Mouse (Mus musculus): ENCODE measurements around the gene Fam120b. TPM values are rescaled to one million over a fixed set of nuclear protein-coding genes. Genes with fewer than 3 reads are reported as not detected.

Fam120b gene
- polyA plus RNA-seq (2012; rRNA removed): 16.9 and 18.1 TPM in 2 replicates

DNA sequence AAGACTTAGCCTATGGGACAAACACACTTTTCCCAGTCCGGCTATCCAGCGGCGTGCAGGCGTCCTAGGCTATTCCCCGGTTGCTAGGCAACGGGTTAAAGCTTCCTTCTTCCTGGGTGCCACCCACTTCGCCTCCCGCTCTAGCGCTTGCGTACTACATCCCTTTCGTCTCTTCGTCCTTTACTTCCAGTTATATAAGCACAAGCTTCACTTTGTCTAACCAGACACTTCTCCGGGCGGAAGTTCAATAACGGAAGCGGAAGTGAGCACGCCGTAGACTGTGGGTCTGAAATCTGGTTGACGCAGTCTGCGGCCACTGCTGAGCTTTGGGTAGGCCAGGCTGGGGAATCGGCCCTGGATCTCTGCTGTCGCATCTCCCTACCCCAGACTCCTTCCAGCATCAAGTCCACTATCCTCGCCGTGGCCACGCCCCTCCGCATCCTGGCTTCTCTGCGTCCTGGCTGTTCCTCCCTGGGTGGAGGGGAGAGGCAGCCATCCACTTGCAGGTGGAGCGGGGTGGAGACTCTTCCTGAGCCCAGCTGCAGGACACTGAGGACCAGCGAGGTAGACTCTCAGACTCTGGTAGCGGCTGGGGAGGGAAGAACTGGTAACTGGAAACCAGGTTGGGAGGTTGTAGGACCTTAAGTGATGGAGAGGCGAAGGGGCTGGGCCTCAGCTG lies at the start of gene Fam120b:
Fam120b (plus strand) TSS at position 206 of the 679 bp plus-strand sequence.
- peak; percentile 52 for DNase-seq (ENCODE audit: low spot score)

DNA sequence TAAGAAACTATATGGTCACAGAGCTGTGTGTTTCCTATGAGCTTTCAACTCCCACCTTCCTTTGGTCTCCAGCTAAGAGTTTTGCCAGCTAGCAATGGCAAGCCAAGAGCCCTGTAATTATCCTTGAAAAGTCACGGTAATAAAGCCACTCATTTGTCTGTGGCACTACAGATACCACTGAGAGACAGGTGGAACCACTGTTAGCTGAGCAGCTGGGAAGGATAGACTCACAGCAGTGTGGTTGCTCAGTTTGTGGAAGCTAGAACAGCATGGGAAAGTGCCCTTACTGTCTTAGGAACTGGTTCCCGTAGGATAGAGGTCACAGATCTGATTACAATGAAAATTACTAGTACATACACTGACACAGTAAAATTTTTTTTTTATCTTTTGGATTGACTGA lies 45.9 kb upstream of the Fam120b start:
- DNase-seq (ENCODE audit: low spot score): no peak

DNA sequence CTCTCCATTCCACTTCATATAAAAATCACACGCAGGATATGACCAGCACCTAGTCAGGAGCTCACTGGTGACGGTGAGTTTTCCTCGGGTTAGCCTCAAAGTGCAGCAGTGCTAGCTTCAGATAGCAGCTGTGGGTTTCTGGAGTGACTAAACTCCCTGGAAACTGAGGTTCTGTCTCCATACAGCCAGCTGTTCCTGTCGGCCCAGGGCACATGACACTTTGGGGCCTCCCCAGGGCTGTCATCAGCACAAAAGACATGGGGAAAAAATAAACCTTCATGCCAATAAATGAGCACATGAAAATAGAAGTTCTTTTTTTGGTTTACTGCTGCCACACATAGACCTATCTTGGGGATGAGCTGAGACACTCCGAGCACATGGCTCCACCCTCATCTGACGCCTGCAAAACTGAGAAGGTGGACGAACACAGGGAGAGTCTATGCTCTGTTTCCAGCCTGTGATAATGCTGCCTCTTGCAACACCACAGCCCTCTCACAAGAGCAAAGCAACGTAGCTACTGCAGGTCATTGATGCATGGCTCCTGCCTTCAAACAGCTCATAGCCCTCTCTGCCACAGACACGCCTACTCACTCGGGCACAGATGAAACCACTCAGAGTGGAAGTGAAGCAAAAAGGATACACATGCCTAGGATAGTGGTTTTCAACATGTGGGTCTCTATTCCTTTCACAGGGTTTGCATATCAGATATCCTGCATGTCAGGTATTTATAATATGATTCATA lies 43.0 kb upstream of the Fam120b start:
- DNase-seq (ENCODE audit: low spot score): no peak

GRCm38 (mm10) chr17:15354006-15354405 lies 42.0 kb upstream of the Fam120b start:
- DNase-seq (ENCODE audit: low spot score): no peak

- DNase-seq (ENCODE audit: low spot score): no peak
Observed at GRCm38 (mm10) chr17:15355072-15355471, 40.9 kb upstream of the Fam120b start.

DNA sequence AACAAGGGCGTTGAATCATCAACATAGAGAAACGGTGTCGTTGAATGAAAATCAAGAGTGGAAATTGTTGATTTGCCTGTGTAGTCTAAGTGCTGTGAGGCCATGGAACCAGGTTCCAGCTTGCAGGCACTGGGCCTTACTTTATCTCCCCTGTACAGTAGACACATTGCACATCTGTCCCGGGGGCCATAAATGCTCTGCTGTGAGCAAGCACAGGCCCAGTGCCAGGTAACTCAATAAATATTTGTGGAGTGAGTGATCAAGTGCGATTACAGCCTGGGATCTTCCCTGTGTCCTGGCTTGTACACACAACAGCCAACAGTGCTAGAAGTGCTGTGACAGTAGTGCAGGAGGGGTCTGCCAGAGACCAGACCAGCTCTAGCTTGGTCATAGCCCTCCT lies 39.5 kb upstream of the Fam120b start:
- DNase-seq (ENCODE audit: low spot score): no peak

- DNase-seq (ENCODE audit: low spot score): no peak
Observed at GRCm38 (mm10) chr17:15357071-15357470, 38.9 kb upstream of the Fam120b start.

GRCm38 (mm10) chr17:15363656-15364055 lies 32.3 kb upstream of the Fam120b start:
- no peak for DNase-seq (ENCODE audit: low spot score)

GRCm38 (mm10) chr17:15365650-15366049 lies 30.4 kb upstream of the Fam120b start:
- no peak for DNase-seq (ENCODE audit: low spot score)

- no peak for DNase-seq (ENCODE audit: low spot score)
Observed at GRCm38 (mm10) chr17:15370401-15370800, 25.6 kb upstream of the Fam120b start.

GRCm38 (mm10) chr17:15371967-15372835 lies 23.8 kb upstream of the Fam120b start:
- no peak for DNase-seq (ENCODE audit: low spot score)

DNA sequence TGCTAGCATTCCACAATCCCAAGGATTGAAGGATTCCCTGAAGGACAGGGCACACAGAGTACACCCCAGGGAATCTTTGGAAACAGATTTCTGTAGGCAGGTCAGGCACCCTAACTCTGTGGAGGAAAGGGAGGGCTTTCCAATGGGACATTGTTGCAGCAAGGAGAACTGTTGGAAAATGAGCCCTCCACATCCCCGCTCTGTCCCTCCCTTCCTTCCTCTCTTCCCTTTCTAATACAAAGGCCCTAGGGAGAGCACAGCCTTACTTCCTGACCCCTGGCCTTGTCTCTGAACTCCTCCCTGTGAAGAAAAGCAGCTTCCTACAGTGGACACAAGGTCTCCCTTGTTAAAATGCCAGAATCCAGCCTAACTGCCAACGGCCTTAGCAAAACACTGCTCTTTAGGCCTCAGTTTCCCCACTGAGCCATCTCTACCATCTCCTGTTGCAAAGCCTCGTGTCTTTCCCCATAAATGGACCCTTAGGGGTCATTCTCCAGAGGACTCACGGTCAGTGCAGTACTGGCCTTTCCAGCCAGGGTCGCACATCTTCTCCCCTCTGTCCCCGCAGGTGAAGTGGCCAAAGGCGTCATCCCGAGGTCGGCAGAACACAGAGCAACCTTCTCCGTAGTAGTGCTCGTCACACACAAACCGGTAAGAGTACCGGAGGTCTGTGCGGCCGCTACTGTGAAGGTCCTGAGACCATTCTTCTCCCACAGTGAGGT lies 22.9 kb upstream of the Fam120b start:
- no peak for DNase-seq (ENCODE audit: low spot score)

GRCm38 (mm10) chr17:15374321-15375141 lies 21.5 kb upstream of the Fam120b start:
- no peak for DNase-seq (ENCODE audit: low spot score)

DNA sequence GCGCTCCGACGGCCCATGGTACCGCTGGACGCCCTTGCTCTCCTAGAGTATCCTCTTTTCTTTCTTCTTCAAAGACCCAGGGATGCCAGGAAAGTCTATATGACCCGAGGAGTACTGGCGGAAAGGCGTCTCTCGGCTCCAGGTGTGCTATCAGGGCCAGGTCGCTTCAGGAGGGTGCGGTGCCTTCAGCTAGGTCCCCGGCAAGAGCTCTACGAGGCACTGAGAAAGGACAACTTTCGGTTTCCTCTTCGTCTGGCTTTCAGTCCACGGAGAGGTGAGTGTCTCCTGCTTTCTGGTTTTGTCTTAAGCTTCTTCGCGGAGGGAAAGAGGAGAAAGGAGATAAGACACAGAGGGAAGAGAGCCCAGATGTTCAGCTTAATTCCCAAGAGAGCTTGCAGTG lies 20.8 kb upstream of the Fam120b start:
- no peak for DNase-seq (ENCODE audit: low spot score)

DNA sequence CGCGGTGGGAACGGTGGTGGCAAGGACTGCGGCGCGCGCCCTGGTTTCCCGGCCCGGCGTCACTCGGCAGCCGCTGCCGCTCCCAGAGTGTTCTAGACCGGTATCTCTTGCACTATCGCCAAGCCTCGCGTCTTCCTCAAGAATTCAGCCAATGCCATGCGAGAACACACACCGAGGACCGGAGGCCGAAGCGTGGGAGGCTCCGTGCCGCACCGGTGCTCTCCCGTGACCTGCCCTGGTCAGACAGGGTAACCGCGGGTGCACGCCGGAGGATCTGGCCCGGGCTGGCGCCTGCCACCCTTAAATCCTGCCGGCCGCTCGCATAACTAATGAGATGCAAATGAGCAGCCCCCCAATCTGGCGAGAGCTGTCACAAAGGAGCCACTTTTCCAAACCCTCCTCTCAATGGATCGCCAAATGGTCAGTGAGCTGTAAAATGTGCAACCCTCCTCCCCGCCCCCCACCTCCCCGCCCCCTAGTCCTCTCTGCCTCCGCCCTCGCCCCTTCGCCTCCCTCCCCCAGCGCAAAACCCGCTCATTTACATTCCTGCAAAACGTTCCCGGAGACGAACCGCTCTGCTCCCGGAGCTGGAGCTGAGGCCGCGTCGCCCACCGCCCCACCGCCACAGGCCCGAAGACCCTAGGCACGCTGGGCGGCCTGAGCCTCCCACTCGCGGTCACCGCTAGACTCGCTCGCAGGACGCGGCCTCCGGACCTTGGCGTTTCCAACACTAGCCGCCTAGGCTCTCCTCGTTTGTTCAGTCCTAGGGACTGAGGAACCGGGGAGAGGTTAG lies 20.1 kb upstream of the Fam120b start:
- DNase-seq (ENCODE audit: low spot score): peak; percentile 66

GRCm38 (mm10) chr17:15376494-15377181 lies 19.4 kb upstream of the Fam120b start, which contains the start of gene Dll1:
Dll1 (minus strand) TSS chr17:15376872.
- no peak for DNase-seq (ENCODE audit: low spot score)

DNA sequence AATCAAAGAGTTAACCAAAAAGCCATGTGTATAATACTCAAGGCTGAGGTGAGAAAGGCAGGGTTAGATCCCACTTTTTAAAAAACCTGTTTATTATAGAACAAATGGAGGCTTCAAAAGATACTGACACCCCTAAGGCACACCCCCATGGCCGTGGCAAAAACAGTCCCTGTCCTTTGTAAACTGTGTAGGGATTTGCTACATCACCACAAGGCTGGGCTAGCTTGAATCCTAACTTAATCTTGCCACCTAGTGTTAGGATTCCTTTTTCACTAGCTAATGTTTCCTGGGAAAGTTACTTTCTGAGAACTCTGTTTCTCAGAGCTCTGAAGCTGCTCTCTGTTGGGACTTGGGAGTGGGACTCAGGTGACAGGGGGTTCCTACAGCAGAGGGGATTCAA lies 18.1 kb upstream of the Fam120b start:
- DNase-seq (ENCODE audit: low spot score): no peak

GRCm38 (mm10) chr17:15378413-15379109 lies 17.4 kb upstream of the Fam120b start:
- DNase-seq (ENCODE audit: low spot score): no peak
